Mouse (Mus musculus) ES-E14 (cell line): Measurements from ENCODE around the gene Myo16.

ENCODE experiments used
- HCFC1 ChIP-seq: IDR thresholded peaks from 2 replicates; pipeline ENCODE4 v1.6.1; 2012; ENCODE audit warnings: low read length, inconsistent platforms, borderline replicate concordance; ENCODE audit not compliant: insufficient read depth
- MAFK ChIP-seq: IDR thresholded peaks from 2 replicates; pipeline ENCODE4 v1.6.1; 2014; ENCODE audit warnings: mild to moderate bottlenecking, low read depth, low read length, inconsistent platforms; ENCODE audit not compliant: insufficient read depth
- ZC3H11A ChIP-seq: IDR thresholded peaks from 2 replicates; pipeline ENCODE4 v1.6.1; 2012; ENCODE audit warnings: low read depth, mild to moderate bottlenecking, inconsistent platforms, low read length, borderline replicate concordance

DNA sequence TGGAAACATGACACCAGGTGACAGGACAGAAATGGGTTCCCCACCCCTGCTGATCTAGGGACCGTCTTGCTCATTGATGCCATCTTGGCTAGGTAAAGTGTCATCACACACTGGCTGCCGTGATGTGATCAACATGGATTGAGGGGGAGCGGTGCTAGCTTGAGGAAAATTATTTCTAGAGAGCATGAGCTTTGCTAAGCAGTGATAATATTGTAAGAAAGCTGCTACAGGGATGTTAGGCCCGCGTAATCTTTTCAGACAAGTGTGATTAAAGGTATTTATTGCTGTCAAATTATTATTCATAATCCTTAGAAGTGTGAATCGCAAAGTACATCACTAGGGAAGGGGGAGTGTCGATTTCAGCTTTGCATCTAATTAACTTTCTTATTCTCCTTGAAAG, 164.4 kb downstream of the Myo16 start:
- TF ChIP-seq ZC3H11A (no peak), HCFC1 (no peak), MAFK (no peak)
